Mouse (Mus musculus): ENCODE results near the gene Wbp2. TPM values are rescaled to one million over a fixed set of nuclear protein-coding genes. Genes with fewer than 3 reads are reported as not detected.

Wbp2 gene
- total RNA-seq, 1 experiment from 2014 or later: 93.6 TPM

DNA sequence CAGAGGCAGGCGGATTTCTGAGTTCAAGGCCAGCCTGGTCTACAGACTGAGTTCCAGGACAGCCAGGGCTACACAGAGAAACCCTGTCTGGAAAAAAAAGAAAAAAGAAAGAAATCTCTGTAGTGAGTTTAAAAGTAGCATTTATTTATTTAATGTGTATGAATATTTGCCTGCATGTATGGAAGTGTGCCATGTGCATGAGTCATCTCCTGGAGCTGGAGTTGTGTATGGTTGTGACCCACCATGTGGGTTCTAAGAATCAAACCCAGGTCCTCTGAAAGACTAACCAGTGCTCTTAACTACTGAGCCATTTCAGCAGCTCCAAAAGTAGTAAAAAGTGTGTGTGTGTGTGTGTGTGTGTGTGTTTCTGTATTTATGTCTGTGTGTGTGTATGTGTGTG is 43.5 kb downstream of the Wbp2 start:
- ATAC-seq (ENCODE audit: extremely low read depth, insufficient number of reproducible peaks, low FRiP score, poor library complexity, severe bottlenecking): no peak

DNA sequence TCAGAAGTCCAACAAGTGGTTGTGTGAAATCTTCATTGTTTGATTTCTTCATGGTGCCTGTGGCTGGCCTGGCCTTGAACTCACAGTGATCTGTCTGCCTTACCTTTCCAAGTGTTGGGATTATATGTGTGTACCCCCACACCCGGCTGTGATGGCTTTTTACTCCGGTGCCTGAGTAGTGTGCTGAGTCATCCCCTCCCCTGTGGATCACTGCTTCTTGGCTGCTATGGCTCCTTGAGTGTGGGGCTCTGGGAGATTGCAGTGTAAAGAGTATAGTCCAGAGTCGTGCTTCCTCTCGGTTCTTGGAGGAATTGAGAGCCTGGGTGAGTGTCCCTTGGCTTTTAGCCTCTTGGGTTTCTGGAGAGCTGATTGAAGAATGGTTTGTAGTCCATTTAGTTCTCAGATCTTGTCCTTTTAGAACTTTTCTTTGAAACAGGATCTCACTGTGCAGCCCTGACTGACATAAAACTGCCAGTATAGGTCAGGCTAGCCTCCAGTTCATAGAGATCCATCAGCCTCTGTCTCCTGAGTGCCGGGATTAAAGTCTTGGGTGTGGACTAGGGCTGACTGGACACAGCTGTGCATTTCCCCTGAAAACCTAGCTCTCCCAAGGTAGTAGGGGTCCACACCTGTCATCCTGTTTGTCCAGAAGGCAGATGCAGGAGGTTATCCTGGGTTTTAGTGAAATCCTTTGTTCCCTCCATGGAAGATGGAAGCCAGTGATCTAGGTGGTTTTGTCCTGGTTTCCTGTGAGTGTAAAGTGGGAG is 44.2 kb downstream of the Wbp2 start:
- ATAC-seq (ENCODE audit: extremely low read depth, insufficient number of reproducible peaks, low FRiP score, poor library complexity, severe bottlenecking): no peak

DNA sequence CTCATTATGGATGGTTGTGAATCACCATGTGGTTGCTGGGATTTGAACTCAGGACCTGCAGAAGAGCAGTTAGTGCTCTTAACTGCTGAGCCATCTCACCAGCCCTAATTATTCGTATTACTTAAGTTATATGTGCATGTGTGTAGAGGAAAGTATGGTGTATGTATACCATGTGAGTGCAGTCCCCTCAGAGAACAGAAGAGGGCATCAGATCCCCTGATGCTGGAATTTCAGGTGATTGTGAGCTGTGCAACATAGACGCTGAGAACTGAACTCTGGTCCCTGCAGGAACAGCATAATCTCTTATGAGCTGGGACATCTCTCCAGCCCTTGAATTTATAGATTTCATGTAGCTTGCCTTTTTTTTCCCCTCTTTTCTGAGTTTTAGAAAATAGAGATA is 45.0 kb downstream of the Wbp2 start:
- no peak for ATAC-seq (ENCODE audit: extremely low read depth, insufficient number of reproducible peaks, low FRiP score, poor library complexity, severe bottlenecking)

DNA sequence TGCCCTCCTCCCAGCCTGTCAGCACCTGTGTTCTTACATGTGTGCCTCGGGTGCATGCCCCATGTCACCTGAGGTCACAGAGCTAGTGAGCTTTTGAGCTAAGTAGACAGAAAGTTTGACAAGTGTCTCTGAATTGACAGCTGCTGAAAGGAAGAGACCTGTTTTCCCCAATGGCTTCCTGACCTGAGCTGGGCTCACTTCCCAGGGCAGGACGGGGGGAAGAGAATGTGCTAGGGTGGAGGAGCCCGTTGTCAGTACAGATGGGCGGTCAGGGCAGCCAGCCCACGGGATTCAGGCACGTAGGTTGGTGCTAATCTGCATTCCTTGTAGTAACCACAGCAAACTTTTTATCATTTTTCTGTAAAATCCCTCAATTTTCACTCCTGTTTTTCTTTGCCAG is 46.2 kb downstream of the Wbp2 start:
- ATAC-seq (ENCODE audit: extremely low read depth, insufficient number of reproducible peaks, low FRiP score, poor library complexity, severe bottlenecking): no peak

DNA sequence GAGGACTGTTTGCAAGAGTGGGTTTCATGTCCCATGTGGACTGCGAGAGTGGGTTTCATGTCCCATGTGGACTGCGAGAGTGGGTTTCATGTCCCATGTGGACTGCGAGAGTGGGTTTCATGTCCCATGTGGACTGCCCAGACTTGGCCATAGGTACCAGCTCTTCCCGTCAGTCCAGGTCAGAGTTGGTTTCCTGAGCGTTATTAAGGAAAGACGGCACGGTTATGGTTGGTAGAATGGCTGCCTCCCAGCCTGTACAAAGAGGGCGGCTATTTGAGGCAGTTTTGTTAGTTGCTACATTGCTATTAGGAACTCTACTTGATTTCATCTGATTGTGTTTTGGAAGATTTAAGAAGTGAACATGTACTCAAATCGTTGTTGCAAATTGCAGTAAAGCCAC is 49.0 kb downstream of the Wbp2 start:
- ATAC-seq (ENCODE audit: extremely low read depth, insufficient number of reproducible peaks, low FRiP score, poor library complexity, severe bottlenecking): no peak

DNA sequence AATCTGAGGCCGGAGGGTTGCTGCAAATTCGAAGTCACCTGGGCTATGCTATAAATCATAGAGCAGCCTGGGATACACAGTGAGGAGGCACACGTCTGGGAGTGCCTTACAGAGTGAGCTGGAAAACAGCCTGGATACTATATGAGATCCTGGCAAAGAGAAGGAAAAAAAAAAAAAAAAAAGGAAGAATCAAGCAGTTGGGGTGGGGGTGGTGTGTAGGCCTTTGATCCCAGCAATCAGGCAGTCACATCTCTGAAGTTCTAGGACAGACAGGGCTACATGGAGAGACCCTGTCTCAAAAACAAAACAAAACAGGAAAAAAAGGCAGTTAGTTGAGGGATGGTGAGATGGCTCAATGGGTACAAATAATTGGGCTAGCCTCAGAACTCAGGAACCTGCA is 50.1 kb downstream of the Wbp2 start:
- ATAC-seq (ENCODE audit: extremely low read depth, insufficient number of reproducible peaks, low FRiP score, poor library complexity, severe bottlenecking): no peak

DNA sequence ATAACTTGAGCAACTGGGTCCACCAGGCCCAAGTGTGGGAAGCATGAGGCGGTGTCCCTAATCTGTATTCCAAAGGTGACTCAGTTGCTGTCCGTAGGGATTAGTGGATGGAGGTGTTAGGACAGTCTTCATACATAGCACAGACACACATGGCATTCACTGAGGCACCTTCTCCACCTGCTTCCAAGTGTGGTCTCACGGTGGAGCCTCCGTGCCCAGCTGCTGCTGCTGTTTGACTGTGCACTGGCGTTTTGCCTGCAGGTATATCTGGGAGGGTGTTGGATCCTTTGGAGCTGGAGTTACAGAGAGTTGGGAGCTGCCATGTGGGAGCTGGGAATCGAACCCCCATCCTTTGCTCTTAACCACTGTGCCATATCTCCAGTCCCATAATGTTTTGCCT is 52.2 kb downstream of the Wbp2 start:
- ATAC-seq (ENCODE audit: extremely low read depth, insufficient number of reproducible peaks, low FRiP score, poor library complexity, severe bottlenecking): no peak

DNA sequence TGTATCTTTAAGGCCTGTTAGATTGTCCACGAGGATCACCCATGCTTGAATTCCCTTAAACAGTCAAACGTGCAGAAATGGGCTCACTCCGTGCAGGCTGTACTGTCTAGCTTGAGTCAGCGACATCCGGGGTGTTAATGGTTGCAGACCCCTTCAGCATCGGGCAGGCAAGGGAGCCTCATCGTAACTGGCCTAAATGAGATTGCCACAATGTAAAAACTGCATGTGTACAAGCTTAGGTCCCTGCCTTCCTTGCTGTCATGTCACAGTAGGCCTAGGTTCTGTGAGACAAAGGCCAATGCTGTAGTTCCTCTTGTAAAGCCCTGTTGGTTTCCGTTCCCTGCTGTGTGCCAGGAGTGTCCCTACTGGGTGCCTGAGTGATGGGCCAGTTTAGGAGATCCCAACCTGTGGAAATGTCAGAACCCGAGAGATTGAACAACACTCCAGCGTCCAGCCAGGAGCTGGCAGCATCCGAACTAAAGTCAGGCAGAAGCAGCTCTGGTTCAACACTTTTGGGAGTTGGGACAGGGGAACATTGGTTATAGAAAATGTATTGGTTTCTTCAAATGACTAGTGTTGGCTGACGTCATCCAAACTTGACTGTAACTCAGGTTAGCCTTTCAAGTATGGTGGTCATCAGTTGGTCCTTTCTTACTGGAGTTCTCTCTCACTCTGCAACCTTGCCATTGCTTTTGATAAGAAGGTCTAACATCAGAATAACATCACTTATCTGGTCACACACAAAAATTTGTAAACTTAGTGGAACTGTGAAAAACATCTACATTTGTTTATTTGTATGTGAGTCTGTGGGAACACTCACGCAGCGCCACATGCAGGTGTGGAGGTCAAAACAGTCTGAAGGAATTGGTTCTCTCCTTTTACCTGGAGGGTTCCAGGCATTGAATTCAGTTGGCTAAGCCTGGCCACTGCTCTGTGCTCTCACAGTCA is 55.6 kb downstream of the Wbp2 start:
- ATAC-seq (ENCODE audit: extremely low read depth, insufficient number of reproducible peaks, low FRiP score, poor library complexity, severe bottlenecking): peak; percentile 14; the same call in 1 of the 2 replicates

DNA sequence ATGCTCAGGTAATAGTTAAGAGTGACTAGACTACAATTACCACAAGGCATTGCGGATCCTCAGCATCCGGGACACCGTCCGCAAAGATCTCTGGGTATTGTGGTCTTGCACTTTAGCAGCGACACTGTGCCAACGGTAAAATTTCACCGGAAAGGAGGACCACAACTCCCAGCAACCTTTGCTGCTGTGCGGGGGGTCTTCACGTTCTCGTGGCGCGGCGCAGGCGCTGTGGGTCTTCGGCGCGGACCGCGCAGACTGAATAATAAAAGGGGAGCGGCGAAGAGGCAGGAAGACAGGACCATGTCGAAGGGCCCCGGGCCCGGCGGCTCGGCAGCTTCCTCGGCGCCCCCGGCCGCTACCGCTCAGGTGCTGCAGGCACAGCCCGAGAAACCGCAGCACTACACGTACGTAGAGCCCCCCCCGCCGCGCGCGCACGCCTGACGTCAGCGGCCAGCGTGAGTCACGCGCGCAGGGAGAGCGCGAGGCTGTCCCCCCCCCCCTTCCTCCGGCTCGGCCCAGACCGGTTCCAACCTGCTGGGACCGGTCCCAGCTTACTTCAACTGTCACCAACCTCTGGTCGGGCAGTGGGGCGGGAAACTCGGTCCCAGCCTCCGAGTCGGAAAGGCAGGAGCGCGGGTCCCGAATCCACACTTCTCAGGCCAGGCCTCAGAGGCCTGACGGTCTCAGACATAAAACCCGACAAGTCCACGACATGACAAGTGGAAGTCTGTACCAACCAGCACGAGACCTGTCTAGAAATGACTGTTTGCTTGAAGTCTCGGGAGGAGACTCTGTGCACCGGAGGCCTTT is 56.5 kb downstream of the Wbp2 start, which contains the start of gene Unk:
TSS of gene Unk (plus strand) at position 235 of the 810 bp plus-strand sequence.
- ATAC-seq (ENCODE audit: extremely low read depth, insufficient number of reproducible peaks, low FRiP score, poor library complexity, severe bottlenecking): peak; percentile 91

DNA sequence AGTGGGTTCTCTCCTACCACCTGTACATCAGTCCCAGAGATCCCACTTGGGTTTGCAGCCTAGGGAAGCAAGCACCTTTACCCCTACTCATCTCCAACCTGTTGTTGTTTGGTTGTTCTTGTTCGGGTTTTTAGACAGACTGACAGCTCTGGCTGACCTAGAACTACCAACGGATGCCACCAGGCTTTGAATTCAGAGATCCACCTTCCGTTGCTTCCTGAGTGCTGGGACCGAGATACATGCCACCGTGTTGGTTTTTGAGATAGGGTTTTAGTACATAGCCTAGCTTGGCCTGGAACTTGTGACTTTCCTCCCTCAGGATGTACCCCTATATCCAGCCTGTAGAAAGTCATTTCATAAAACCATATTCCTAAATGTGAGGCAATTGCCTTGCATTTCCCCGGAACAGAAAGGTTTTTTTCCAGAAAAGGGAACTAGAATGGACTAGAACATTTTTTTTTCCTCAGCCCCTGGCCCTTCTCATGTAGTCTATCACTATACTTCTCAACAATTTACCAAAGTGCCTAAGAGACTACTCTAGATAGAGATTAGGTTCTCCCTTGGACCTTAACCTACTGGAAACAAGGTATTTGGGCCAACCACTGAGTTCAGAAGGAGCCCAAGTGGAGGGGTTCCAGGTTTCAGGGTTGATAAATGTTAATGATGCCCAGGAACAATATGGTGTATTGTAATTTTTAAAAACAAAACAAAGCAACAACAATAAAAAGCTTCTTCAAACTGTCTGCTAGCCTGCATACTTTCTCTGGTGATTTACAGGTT is 57.5 kb downstream of the Wbp2 start:
- no peak for ATAC-seq (ENCODE audit: extremely low read depth, insufficient number of reproducible peaks, low FRiP score, poor library complexity, severe bottlenecking)

Other genes starting within 250 kb of the Wbp2 start
- under 0.01 TPM in 1 of 2 replicates, not detected in the other for gene Myo15b, start 228.6 kb downstream of the Wbp2 start, total RNA-seq (2017)
- 1.2 and 2.6 TPM in 2 replicates for gene Smim5, start 187.0 kb downstream of the Wbp2 start, total RNA-seq (2017)
- gene Smim6, start 175.0 kb downstream of the Wbp2 start, total RNA-seq (2017): not detected in 2 replicates
- 125 and 148 TPM in 2 replicates for gene Sap30bp, start 153.7 kb downstream of the Wbp2 start, total RNA-seq (2017)
- 44.4 and 54.2 TPM in 2 replicates for gene Recql5, start 153.5 kb downstream of the Wbp2 start, total RNA-seq (2017)
- 0.23 and 0.25 TPM in 2 replicates for gene Itgb4, start 112.3 kb downstream of the Wbp2 start, total RNA-seq (2017)
- gene Galk1, start 74.3 kb downstream of the Wbp2 start, total RNA-seq (2017): 3.6 and 7.9 TPM in 2 replicates
- gene H3f3b, start 59.0 kb downstream of the Wbp2 start, total RNA-seq (2017): 1,276 and 1,299 TPM in 2 replicates
- 22.5 and 24.2 TPM in 2 replicates for gene Unk, start 56.7 kb downstream of the Wbp2 start, total RNA-seq (2017)
- 47.0 and 49.2 TPM in 2 replicates for gene Unc13d, start 9.0 kb downstream of the Wbp2 start, total RNA-seq (2017)
- 0.23 and 1.5 TPM in 2 replicates for gene Trim47, start 40.2 kb upstream of the Wbp2 start, total RNA-seq (2017)
- 19.0 and 21.2 TPM in 2 replicates for gene Trim65, start 44.1 kb upstream of the Wbp2 start, total RNA-seq (2017)
- 17.7 and 17.8 TPM in 2 replicates for gene Mrpl38, start 51.9 kb upstream of the Wbp2 start, total RNA-seq (2017)
- 16.9 and 31.4 TPM in 2 replicates for gene Fbf1, start 81.2 kb upstream of the Wbp2 start, total RNA-seq (2017)
- gene Ten1, start 111.9 kb upstream of the Wbp2 start, total RNA-seq (2017): 14.2 and 21.4 TPM in 2 replicates
- 27.4 and 31.7 TPM in 2 replicates for gene Acox1, start 112.0 kb upstream of the Wbp2 start, total RNA-seq (2017)
- gene Evpl, start 151.1 kb upstream of the Wbp2 start, total RNA-seq (2017): 0.12 TPM in 2 replicates
- 18.4 and 21.6 TPM in 2 replicates for gene Srp68, start 187.2 kb upstream of the Wbp2 start, total RNA-seq (2017)
- gene Galr2, start 193.9 kb upstream of the Wbp2 start, total RNA-seq (2017): not detected in 2 replicates
- gene Exoc7, start 220.2 kb upstream of the Wbp2 start, total RNA-seq (2017): 30.4 and 46.9 TPM in 2 replicates
- 0.25 TPM in 1 of 2 replicates, not detected in the other for gene Foxj1, start 248.4 kb upstream of the Wbp2 start, total RNA-seq (2017)

All from neutrophil, adult 5-6 weeks (primary cell).